Mouse (Mus musculus) monocyte, adult 59 days (primary cell): ENCODE measurements around the gene Krt84. TPM values are rescaled to one million over a fixed set of nuclear protein-coding genes. Genes with fewer than 3 reads are reported as not detected.

Experiments
- total RNA-seq, 2 experiments: library from RNA; stranded (reverse); gene quantifications; one replicate each; pipeline ENCODE4 v1.2.4; 2023

Krt84 gene
- total RNA-seq, result not detected

GRCm38 (mm10) chr15:101532720-101533119, at the start of gene Krt84:
TSS of gene Krt84 (minus strand) at chr15:101532820.

DNA sequence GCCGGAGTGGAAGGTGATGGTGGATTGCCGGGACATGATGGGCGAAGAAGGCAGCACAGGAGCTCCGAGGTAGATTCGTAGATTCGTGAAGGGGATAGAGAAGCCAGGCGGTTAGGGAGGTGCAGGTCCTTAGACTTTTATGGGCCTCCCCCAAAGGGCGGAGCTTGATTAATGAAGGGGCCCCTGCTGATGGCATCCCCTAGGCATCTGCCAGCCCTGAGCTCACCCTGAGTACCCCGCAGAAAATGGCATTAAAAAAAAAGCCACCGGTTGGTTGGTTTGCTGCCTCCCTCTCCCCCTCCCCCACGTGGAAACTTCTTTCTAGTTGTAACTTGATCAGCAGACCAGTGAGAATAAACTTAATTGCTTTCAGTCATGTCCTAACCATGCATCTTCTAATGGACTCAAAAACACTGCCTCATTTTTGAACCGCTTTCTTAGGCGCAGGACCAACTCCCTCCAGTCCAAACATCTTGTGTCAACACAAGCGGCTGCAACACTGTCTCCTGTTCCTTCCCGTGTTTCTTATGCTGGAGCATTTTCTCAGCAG, 41.3 kb upstream of the Krt84 start, which contains the start of gene Krt75:
TSS of gene Krt75 (minus strand) at position 109 of the 550 bp plus-strand sequence.

GRCm38 (mm10) chr15:101562850-101563249, 30.2 kb upstream of the Krt84 start, which contains the start of gene Krt90:
TSS of gene Krt90 (minus strand) at chr15:101562950.

DNA sequence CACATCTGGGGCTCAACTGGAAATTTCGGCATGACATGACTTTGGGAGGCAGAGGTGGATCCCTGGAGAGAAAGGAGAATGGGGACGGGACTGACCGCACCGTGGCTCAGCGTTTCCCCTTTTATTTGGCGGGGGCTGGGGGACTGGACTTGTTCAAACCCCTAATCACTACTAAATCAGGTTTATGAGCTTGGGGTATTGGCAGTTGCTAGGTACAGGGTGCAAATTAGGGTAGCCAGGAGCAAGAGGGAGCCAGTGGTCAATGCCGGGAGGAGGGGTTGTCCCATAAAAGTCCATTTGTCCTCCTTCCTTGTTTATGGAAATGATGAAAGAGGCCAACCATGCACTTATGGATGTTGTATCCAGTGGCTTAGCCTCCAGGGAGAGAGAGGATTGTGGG, 17.9 kb upstream of the Krt84 start, which contains the start of gene Krt82:
TSS of gene Krt82 (minus strand) at position 101 of the 400 bp plus-strand sequence.

GRCm38 (mm10) chr15:101517161-101517560, 15.5 kb downstream of the Krt84 start, which contains the start of gene Gm49425:
TSS of gene Gm49425 (minus strand) at chr15:101517261.

DNA sequence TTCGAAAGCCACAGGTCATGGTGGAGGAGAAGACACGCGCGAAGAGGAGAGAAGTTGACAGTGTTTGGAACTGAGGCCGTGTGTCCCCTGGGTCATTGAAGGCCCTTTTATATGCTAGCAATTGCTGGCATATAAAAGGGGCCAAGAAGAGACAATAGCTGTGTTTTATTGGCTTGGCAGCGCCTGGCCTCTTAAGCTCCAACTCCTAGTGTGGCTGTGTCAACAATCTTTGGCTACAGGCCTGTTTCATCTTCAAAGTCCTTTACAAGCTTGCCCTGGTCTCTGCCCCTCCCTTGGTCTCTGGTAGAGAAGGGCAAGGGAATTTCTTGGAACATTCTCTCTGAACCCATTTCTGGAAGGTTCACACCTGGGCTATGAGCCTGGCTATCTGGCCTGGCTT, 41.2 kb downstream of the Krt84 start, which contains the start of gene Krt83:
TSS of gene Krt83 (minus strand) at position 82 of the 400 bp plus-strand sequence.

Other genes with a start within 250 kb of the Krt84 start
- 10 to 100 TPM; 42.9 to 44.5 TPM for gene Atg101, start 248.5 kb downstream of the Krt84 start, total RNA-seq
- gene 6030408B16Rik, start 239.6 kb downstream of the Krt84 start, total RNA-seq, result under 1 TPM; 0.46 to 0.79 TPM
- 100 to 1,000 TPM; 169 to 182 TPM for gene Krt80, start 162.7 kb downstream of the Krt84 start, total RNA-seq
- 1 to 10 TPM; 6.9 to 7.7 TPM for gene Krt7, start 121.8 kb downstream of the Krt84 start, total RNA-seq
- not detected for gene Krt87, start 94.0 kb downstream of the Krt84 start, total RNA-seq
- gene Krt88, start 85.1 kb downstream of the Krt84 start, total RNA-seq, result not detected
- gene Krt81, start 69.1 kb downstream of the Krt84 start, total RNA-seq, result not detected
- under 1 TPM; 0.27 to 0.73 TPM for gene Krt86, start 59.3 kb downstream of the Krt84 start, total RNA-seq
- gene Krt83, start 41.3 kb downstream of the Krt84 start, total RNA-seq, result not detected
- gene Gm49425, start 15.6 kb downstream of the Krt84 start, total RNA-seq, result not detected
- not detected for gene Krt82, start 17.8 kb upstream of the Krt84 start, total RNA-seq
- gene Krt90, start 30.1 kb upstream of the Krt84 start, total RNA-seq, result not detected
- not detected for gene Krt75, start 41.1 kb upstream of the Krt84 start, total RNA-seq
- not detected for gene Gm5414, start 95.4 kb upstream of the Krt84 start, total RNA-seq
- gene Gm5478, start 114.6 kb upstream of the Krt84 start, total RNA-seq, result not detected
- not detected for gene Krt6b, start 147.5 kb upstream of the Krt84 start, total RNA-seq
- gene Krt6a, start 161.5 kb upstream of the Krt84 start, total RNA-seq, result not detected
- not detected for gene Krt5, start 180.1 kb upstream of the Krt84 start, total RNA-seq
- gene Krt71, start 210.3 kb upstream of the Krt84 start, total RNA-seq, result not detected